Mouse (Mus musculus) right cerebral cortex, postnatal 36 days (tissue): ENCODE measurements around the gene Plekhm1.
A peak's percentile ranks its signal among the peaks of the same experiment; 100 is the strongest.
"Not testable (repeated sequence)": the region's sequence is repeated elsewhere in the genome, so short reads cannot be mapped to it uniquely, and the experiment has no call there.

Experiments used
- DNase-seq, 2 experiments: peaks; one replicate each; pipeline ENCODE4 v3.0.0; 2022; ENCODE audit warnings: low spot score in 2 of 2, mixed read lengths in 1 of 2

The Plekhm1 gene

GRCm38 (mm10) chr11:103340130-103340529 lies 72.4 kb downstream of the Plekhm1 start:
- DNase-seq, result no peak

- DNase-seq, result no peak
Observed at GRCm38 (mm10) chr11:103339414-103340119, 72.9 kb downstream of the Plekhm1 start.

GRCm38 (mm10) chr11:103338671-103339070 lies 73.8 kb downstream of the Plekhm1 start:
- DNase-seq, result no peak

- DNase-seq, result no peak
Observed at GRCm38 (mm10) chr11:103338119-103338518, 74.4 kb downstream of the Plekhm1 start.

- DNase-seq, result no peak
Observed at GRCm38 (mm10) chr11:103337180-103337579, 75.3 kb downstream of the Plekhm1 start.

GRCm38 (mm10) chr11:103335561-103335960 lies 76.9 kb downstream of the Plekhm1 start:
- no peak for DNase-seq

- DNase-seq, result no peak
Observed at GRCm38 (mm10) chr11:103334925-103335324, 77.6 kb downstream of the Plekhm1 start.

GRCm38 (mm10) chr11:103333719-103334398 lies 78.6 kb downstream of the Plekhm1 start:
- peak in 1 of 2 experiments; percentile 35 for DNase-seq

- DNase-seq, result no peak
Observed at GRCm38 (mm10) chr11:103332890-103333651, 79.4 kb downstream of the Plekhm1 start.

- peak; percentile 64 for DNase-seq
Observed at GRCm38 (mm10) chr11:103332186-103332889, 80.1 kb downstream of the Plekhm1 start.

- DNase-seq, result no peak
Observed at GRCm38 (mm10) chr11:103331502-103332185, 80.8 kb downstream of the Plekhm1 start.

- no peak for DNase-seq
Observed at GRCm38 (mm10) chr11:103330651-103331319, 81.7 kb downstream of the Plekhm1 start.

GRCm38 (mm10) chr11:103326950-103327349 lies 85.5 kb downstream of the Plekhm1 start:
- peak; percentile 45 to 63 for DNase-seq

- peak in 1 of 2 experiments; percentile 34 for DNase-seq
Observed at GRCm38 (mm10) chr11:103325172-103325571, 87.3 kb downstream of the Plekhm1 start.

GRCm38 (mm10) chr11:103324723-103325122 lies 87.8 kb downstream of the Plekhm1 start:
- no peak for DNase-seq

- DNase-seq, result not testable (repeated sequence)
Observed at GRCm38 (mm10) chr11:103322832-103323231, 89.7 kb downstream of the Plekhm1 start.

- no peak for DNase-seq
Observed at GRCm38 (mm10) chr11:103320646-103321045, 91.8 kb downstream of the Plekhm1 start.

GRCm38 (mm10) chr11:103320196-103320595 lies 92.3 kb downstream of the Plekhm1 start:
- no peak for DNase-seq

- no peak for DNase-seq
Observed at GRCm38 (mm10) chr11:103318042-103318441, 94.4 kb downstream of the Plekhm1 start.

- DNase-seq, result no peak
Observed at GRCm38 (mm10) chr11:103315379-103315778, 97.1 kb downstream of the Plekhm1 start.
